Mouse (Mus musculus): Measurements from ENCODE around the gene Terb2. TPM values are rescaled to one million over a fixed set of nuclear protein-coding genes. Genes with fewer than 3 reads are reported as not detected.

Terb2 gene
- polyA plus RNA-seq, 1 experiment: not detected

GRCm38 (mm10) chr2:122233759-122234557 is 47.9 kb downstream of the Terb2 start:
- Histone ChIP-seq H3K79me3 (ENCODE audit: low read depth) (no peaks in the 10 kb centered on the region), H3K36me3 (ENCODE audit: control insufficient read depth, insufficient read depth) (no peaks in the 10 kb centered on the region), H3K27me3 (ENCODE audit: control insufficient read depth, insufficient read depth, insufficient read length) (no peaks in the 10 kb centered on the region), H3ac (ENCODE audit: control insufficient read depth, insufficient read length, low read depth) (peak overlapping the region; percentile 71), H3K79me2 (ENCODE audit: control insufficient read depth, insufficient read depth) (no peaks in the 10 kb centered on the region), H3K4me3 (ENCODE audit: insufficient read depth, poor library complexity, severe bottlenecking) (peak overlapping the region; percentile 56)
- no peak for TF ChIP-seq CEBPB (IDR thresholded peaks at IDR 0.05; ENCODE audit: low read depth)
- TF ChIP-seq USF1 (IDR thresholded peaks at IDR 0.05; ENCODE audit: low read depth): peak; percentile 93

- H3K79me3 ChIP-seq (ENCODE audit: low read depth): no peaks in the 10 kb centered on the region
- H3K4me3 ChIP-seq (ENCODE audit: insufficient read depth, poor library complexity, severe bottlenecking): peak within 1 kb of the TSS; percentile 56
- H3ac ChIP-seq (ENCODE audit: control insufficient read depth, insufficient read length, low read depth): peak within 1 kb of the TSS; percentile 71
- no peaks in the 10 kb centered on the region for H3K79me2 ChIP-seq (ENCODE audit: control insufficient read depth, insufficient read depth)
- H3K27me3 ChIP-seq (ENCODE audit: control insufficient read depth, insufficient read depth, insufficient read length): no peaks in the 10 kb centered on the region
- TF ChIP-seq MYOG (IDR thresholded peaks at IDR 0.05; ENCODE audit: control insufficient read depth, extremely low read depth, insufficient read length) (no peak), CTCF (IDR thresholded peaks at IDR 0.05; ENCODE audit: control insufficient read depth, insufficient read depth, insufficient read length) (no peak), MAX (IDR thresholded peaks at IDR 0.05) (no peak), FOSL1 (IDR thresholded peaks at IDR 0.05; ENCODE audit: insufficient read depth, low read length, poor library complexity, severe bottlenecking) (no peak), USF1 (IDR thresholded peaks at IDR 0.05; ENCODE audit: low read depth) (peak; percentile 85), MYOD1 (IDR thresholded peaks at IDR 0.05; ENCODE audit: control insufficient read depth, insufficient read length, low read depth) (no peak), CEBPB (IDR thresholded peaks at IDR 0.05; ENCODE audit: low read depth) (no peak)
- no peaks in the 10 kb centered on the region for H3K36me3 ChIP-seq (ENCODE audit: control insufficient read depth, insufficient read depth)
Observed at GRCm38 (mm10) chr2:122234611-122235288, 48.7 kb downstream of the Terb2 start, which contains the start of gene Sord. Gene Sord, plus strand, starts transcription at chr2:122234749.

DNA sequence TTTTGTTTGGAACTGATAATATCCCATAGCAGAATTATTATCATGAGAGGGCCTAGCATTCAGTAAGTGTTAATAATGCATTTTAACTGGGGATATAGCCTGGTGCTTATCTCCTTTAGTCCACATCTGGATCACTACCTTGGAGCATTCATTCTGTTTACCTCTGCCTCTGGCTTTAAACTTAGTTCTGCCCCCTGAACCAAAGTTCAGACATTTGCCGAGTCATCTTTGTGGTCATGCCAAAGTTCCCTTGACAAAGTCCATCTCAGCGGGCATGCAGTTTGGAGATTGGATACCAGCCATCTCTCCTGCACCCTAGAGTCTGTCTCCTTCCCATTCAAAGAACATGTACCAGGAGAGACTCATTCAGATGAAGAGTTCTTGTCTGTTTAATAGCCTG is 49.4 kb downstream of the Terb2 start:
- H3K36me3 ChIP-seq (ENCODE audit: control insufficient read depth, insufficient read depth): no peaks in the 10 kb centered on the region
- no peak overlapping the region for H3K4me3 ChIP-seq (ENCODE audit: insufficient read depth, poor library complexity, severe bottlenecking)
- H3K79me3 ChIP-seq (ENCODE audit: low read depth): no peaks in the 10 kb centered on the region
- no peak overlapping the region for H3ac ChIP-seq (ENCODE audit: control insufficient read depth, insufficient read length, low read depth)
- no peaks in the 10 kb centered on the region for H3K27me3 ChIP-seq (ENCODE audit: control insufficient read depth, insufficient read depth, insufficient read length)
- H3K79me2 ChIP-seq (ENCODE audit: control insufficient read depth, insufficient read depth): no peaks in the 10 kb centered on the region
- TF ChIP-seq MAX (IDR thresholded peaks at IDR 0.05): no peak
- no peak for TF ChIP-seq MYOG (IDR thresholded peaks at IDR 0.05; ENCODE audit: control insufficient read depth, extremely low read depth, insufficient read length)
- TF ChIP-seq USF1 (IDR thresholded peaks at IDR 0.05; ENCODE audit: low read depth): no peak
- TF ChIP-seq CTCF (IDR thresholded peaks at IDR 0.05; ENCODE audit: control insufficient read depth, insufficient read depth, insufficient read length): no peak
- no peak for TF ChIP-seq FOSL1 (IDR thresholded peaks at IDR 0.05; ENCODE audit: insufficient read depth, low read length, poor library complexity, severe bottlenecking)
- no peak for TF ChIP-seq MYOD1 (IDR thresholded peaks at IDR 0.05; ENCODE audit: control insufficient read depth, insufficient read length, low read depth)
- TF ChIP-seq CEBPB (IDR thresholded peaks at IDR 0.05; ENCODE audit: low read depth): no peak

GRCm38 (mm10) chr2:122236321-122236720 is 50.2 kb downstream of the Terb2 start:
- H3ac ChIP-seq (ENCODE audit: control insufficient read depth, insufficient read length, low read depth): no peak overlapping the region
- H3K79me3 ChIP-seq (ENCODE audit: low read depth): no peaks in the 10 kb centered on the region
- H3K27me3 ChIP-seq (ENCODE audit: control insufficient read depth, insufficient read depth, insufficient read length): no peaks in the 10 kb centered on the region
- no peaks in the 10 kb centered on the region for H3K36me3 ChIP-seq (ENCODE audit: control insufficient read depth, insufficient read depth)
- H3K79me2 ChIP-seq (ENCODE audit: control insufficient read depth, insufficient read depth): no peaks in the 10 kb centered on the region
- H3K4me3 ChIP-seq (ENCODE audit: insufficient read depth, poor library complexity, severe bottlenecking): no peak overlapping the region
- no peak for TF ChIP-seq MAX (IDR thresholded peaks at IDR 0.05)
- TF ChIP-seq CTCF (IDR thresholded peaks at IDR 0.05; ENCODE audit: control insufficient read depth, insufficient read depth, insufficient read length): no peak
- TF ChIP-seq MYOG (IDR thresholded peaks at IDR 0.05; ENCODE audit: control insufficient read depth, extremely low read depth, insufficient read length): no peak
- TF ChIP-seq MYOD1 (IDR thresholded peaks at IDR 0.05; ENCODE audit: control insufficient read depth, insufficient read length, low read depth): no peak
- TF ChIP-seq CEBPB (IDR thresholded peaks at IDR 0.05; ENCODE audit: low read depth): no peak
- no peak for TF ChIP-seq FOSL1 (IDR thresholded peaks at IDR 0.05; ENCODE audit: insufficient read depth, low read length, poor library complexity, severe bottlenecking)
- TF ChIP-seq USF1 (IDR thresholded peaks at IDR 0.05; ENCODE audit: low read depth): no peak

GRCm38 (mm10) chr2:122237891-122238470 is 51.9 kb downstream of the Terb2 start:
- Histone ChIP-seq H3K27me3 (ENCODE audit: control insufficient read depth, insufficient read depth, insufficient read length) (no peaks in the 10 kb centered on the region), H3K4me3 (ENCODE audit: insufficient read depth, poor library complexity, severe bottlenecking) (no peak overlapping the region), H3K79me2 (ENCODE audit: control insufficient read depth, insufficient read depth) (no peaks in the 10 kb centered on the region), H3K36me3 (ENCODE audit: control insufficient read depth, insufficient read depth) (no peaks in the 10 kb centered on the region), H3K79me3 (ENCODE audit: low read depth) (no peaks in the 10 kb centered on the region), H3ac (ENCODE audit: control insufficient read depth, insufficient read length, low read depth) (no peak overlapping the region)
- TF ChIP-seq MYOD1 (IDR thresholded peaks at IDR 0.05; ENCODE audit: control insufficient read depth, insufficient read length, low read depth) (no peak), MYOG (IDR thresholded peaks at IDR 0.05; ENCODE audit: control insufficient read depth, extremely low read depth, insufficient read length) (no peak), MAX (IDR thresholded peaks at IDR 0.05) (no peak)
